Mouse (Mus musculus) adrenal gland, postnatal 4 days (tissue): ENCODE measurements around the gene Teddm1a. TPM values are rescaled to one million over a fixed set of nuclear protein-coding genes. Genes with fewer than 3 reads are reported as not detected.

Experiments used
- microRNA-seq: library from miRNA; unstranded; fragments of <30 nt; microRNA quantifications from one replicate; pipeline ENCODE4 v1.2.0, GENCODE M21; 2021
- total RNA-seq, 2 experiments: library from RNA; stranded (reverse); gene quantifications; 2 replicates each; pipeline ENCODE4 v1.2.3; 2021

Gene Teddm1a
- total RNA-seq, 2 experiments from 2014 or later, result not detected

Small RNAs within 50 kb of the gene (microRNA-seq; reads per million reads assigned to microRNA genes)
- gene Mir8114, result 21.8 reads per million, percentile 30 among the genes with 10 or more reads in this experiment

Other genes starting within 250 kb of the Teddm1a start
- under 1 TPM; 0.48 to 0.65 TPM for gene Rgs8, start 238.7 kb upstream of the Teddm1a start, total RNA-seq
- gene Rgs16, start 151.4 kb upstream of the Teddm1a start, total RNA-seq, result 10 to 100 TPM in 1 of 2 experiments, 1 to 10 TPM in 1; 8.6 to 11.6 TPM
- gene Rnasel, start 142.3 kb upstream of the Teddm1a start, total RNA-seq, result 10 to 100 TPM; 30.0 to 32.7 TPM
- gene Rgsl1, start 47.6 kb upstream of the Teddm1a start, total RNA-seq, result under 1 TPM in 1 of 2 experiments, not detected in 1; 0.11 TPM
- not detected for gene Teddm1b, start 17.4 kb upstream of the Teddm1a start, total RNA-seq
- gene Glul, start 8.2 kb downstream of the Teddm1a start, total RNA-seq, result 100 to 1,000 TPM; 455 to 494 TPM
- gene Teddm2, start 8.5 kb downstream of the Teddm1a start, total RNA-seq, result 1 to 10 TPM; 1.0 to 1.4 TPM